Mouse (Mus musculus) midbrain, embryonic 12.5 days (tissue): ENCODE data around the gene Ankrd34c. TPM values are rescaled to one million over a fixed set of nuclear protein-coding genes. Genes with fewer than 3 reads are reported as not detected.

ENCODE experiments used
- polyA plus RNA-seq: library from polyadenylated mRNA; unstranded; fragments of >200 nt; fragmentation: Nextera tagmentation; extraction: Ambion mirVana; gene quantifications from 2 replicates; pipeline ENCODE4 v1.2.1, GENCODE M21; 2016

Gene Ankrd34c
- polyA plus RNA-seq, 1 experiment from 2014 or later, result not detected

Other genes with a start within 250 kb of the Ankrd34c start
- gene Minar1, start 115.3 kb downstream of the Ankrd34c start, polyA plus RNA-seq, result 0.18 and 0.37 TPM in 2 replicates
- 39.1 and 45.7 TPM in 2 replicates for gene Tmed3, start 33.4 kb downstream of the Ankrd34c start, polyA plus RNA-seq
- 0.20 and 0.27 TPM in 2 replicates for gene Rasgrf1, start 171.4 kb upstream of the Ankrd34c start, polyA plus RNA-seq